Mouse (Mus musculus): ENCODE results near the gene Crbn. TPM values are rescaled to one million over a fixed set of nuclear protein-coding genes. Genes with fewer than 3 reads are reported as not detected.

The Crbn gene
- total RNA-seq (2021) = 10 to 100 TPM; 37.9 to 45.5 TPM

DNA sequence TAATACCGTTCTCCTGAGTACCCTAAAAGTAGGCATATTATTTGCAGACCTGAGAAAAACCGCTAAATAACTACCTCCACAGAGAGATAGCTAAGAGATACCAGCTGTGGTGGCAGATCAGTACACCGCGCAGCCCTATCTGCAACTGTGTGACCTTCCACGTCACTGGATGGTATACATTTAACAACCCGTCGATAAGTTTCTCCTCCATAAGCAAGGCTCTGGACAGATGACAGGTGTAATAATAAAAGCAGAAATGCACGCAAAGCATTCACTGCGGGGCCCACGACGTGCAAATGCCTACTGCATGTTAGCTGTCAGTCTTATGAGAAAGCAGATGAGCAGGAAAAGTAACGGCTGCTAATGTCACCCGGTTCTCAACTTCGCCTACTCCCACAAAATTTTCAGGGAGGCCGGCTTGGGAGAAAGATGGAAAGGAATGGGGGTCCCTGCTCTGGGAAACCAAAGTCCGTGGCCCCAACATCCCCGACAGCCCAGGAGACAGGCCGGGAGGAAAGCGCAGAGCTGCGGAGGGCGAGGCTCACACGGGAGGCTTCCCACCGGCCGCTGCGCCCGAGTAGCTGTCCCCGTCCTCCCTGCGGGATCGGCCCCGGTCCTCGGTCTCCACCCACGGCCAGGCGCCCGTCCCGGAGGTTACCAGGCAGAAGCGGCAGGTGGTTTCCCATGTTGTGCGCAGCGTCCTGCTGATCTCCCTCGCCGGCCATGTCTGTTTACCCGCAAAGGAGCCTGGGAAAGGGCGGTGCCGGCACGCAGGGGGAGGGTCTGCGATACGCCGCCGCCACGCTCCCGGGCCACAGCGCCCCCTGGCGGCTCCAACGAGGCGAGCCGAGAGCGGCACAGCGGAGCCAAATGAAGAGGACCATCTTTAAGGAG is at the start of gene Crbn:
TSS of gene Crbn (minus strand) at position 745 of the 894 bp plus-strand sequence.
- intact Hi-C loops (cut with DNase I) = loop anchor here (2.0 to 5.0 kb wide), 3 partner anchors 31 to 1258 kb away; partner anchors contain the start of gene Trnt1
- peak; percentile 76 for DNase-seq (ENCODE audit: low spot score)

DNA sequence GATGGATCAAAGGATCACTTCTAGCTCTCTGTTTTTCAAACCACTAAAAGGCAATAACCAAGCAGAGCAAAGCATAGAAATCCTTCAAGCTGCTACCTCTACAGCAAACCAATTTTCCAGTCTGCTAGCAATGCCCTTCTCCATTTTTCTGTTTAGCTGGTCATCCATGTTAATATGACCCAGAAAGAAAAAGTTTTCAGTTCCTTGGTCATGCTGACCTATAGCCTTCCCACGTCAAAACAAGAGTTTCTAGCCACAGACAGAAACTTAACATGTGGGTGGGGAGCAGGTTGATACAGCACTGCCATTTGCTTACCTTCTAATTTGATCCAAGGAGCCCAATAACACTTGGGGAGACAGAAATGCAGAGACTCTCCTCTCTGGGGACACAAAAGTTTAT is 40.3 kb upstream of the Crbn start:
- intact Hi-C loops (cut with DNase I) = no loop called here
- DNase-seq (ENCODE audit: low spot score) = no peak

DNA sequence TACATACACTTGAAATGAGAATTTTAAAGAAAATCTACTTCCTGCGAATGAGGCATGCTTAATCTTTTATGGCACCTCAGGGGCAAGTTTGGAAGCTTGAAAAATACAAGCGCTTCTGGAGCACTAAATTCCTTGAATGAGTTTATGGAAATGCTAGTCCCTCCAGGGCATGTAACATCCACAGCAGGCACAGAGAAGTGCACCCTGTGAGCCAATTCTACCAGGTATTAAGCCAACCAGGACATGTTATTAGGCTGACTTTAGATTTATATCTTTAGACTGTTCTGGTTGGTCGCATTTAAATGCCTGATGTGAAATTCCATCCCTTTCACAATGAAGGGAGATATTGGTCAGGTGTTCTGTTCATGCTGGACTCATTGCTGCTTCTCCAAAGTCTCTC is 38.2 kb upstream of the Crbn start:
- DNase-seq (ENCODE audit: low spot score) = no peak
- intact Hi-C loops (cut with DNase I) = no loop called here

DNA sequence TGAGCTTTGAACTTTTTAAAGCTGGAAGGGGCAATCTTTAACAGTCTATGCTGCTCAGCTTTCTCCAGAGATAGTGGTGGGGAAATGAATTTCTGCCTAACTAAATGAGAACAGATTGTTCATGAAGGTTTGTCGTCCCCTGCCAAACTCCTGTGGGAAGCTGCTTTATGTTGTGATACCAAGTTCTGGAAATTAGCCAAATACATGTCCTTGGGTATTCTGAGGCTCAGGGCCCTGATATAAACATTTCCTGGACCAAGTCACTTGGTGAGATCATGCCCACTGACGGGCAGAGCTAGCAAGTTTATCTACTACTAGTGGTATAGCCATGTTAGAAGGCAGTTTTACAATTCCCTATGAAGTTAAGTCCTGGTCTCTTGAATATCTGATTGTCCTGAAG is 35.4 kb upstream of the Crbn start:
- DNase-seq (ENCODE audit: low spot score) = no peak
- intact Hi-C loops (cut with DNase I) = no loop called here

DNA sequence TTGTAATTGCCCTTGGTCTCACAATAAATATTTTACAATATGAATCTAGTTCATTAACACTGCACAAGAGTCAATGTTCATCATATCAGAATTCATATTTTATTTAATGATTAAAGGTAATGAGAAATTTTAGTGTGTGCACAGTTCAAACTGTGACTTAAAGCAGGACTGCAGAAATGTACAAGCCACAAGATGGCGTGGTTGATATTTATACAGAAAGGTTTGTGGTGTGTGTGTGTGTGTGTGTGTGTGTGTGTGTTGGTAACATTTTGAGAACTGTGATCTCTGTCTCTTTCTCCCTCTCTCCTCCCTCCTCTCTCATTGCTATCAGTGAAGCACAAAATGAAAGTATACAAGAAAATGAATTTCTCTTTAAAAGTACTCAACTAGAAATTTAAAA is 22.5 kb upstream of the Crbn start:
- DNase-seq (ENCODE audit: low spot score) = no peak
- intact Hi-C loops (cut with DNase I) = no loop called here

DNA sequence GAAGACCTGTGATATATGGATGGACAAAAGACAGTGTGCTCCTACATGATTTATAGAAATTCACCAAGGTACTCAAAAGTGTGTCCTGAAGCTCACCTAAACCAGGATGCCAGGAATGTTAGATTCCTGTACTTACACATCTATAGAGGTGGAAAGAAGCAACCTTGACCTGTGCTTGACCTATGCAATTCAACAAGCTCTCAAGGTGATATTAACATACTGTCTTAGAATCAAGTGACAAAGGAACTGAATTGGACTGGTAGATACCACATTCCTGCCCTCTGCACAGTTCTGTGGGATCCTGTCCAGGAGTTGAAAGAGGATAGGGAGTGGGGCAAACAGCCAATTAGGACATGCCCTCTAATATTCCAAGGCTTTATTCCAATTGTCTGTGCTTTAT is 20.7 kb upstream of the Crbn start:
- no peak for DNase-seq (ENCODE audit: low spot score)

DNA sequence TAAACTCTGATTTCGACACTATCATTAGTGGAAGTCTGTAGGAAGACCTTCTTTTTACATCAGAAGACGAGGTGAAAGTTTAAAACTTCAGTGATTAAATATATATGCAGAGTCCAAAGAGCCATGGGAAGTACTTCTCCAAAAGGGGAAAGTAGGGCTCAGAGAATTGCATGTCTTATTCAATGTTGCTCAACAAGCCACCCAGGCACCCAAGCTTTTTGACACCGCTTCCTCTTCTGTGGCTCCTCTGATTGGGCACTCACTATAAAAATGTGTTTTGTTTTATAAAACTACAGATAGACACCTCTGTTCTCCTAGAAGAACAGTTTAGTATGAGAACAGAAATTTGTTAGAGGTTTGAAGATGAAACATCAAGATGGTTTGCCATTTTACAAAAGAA is 20.0 kb upstream of the Crbn start:
- intact Hi-C loops (cut with DNase I) = no loop called here
- no peak for DNase-seq (ENCODE audit: low spot score)

More for the DNA sequence above, 20.7 kb upstream of the Crbn start:
- intact Hi-C loops (cut with DNase I) = no loop called here

DNA sequence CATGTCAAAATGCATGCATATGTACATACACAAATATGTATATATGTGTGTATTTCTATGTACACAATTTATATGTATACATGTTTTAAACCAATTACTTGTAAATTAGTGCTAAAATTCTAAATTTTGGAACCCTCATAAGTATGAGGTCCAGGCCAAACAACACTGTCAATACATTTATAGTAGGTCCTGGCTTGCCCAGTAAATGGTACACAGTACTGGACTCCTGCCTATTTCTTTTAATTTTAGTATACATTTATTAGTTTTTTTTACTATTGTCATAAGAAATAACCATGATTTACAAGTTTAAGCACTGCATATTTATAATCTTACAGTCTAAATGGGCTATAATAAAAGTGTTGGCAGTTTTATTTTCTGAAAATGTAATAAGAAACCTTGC is 19.4 kb upstream of the Crbn start:
- intact Hi-C loops (cut with DNase I) = no loop called here
- DNase-seq (ENCODE audit: low spot score) = no peak

DNA sequence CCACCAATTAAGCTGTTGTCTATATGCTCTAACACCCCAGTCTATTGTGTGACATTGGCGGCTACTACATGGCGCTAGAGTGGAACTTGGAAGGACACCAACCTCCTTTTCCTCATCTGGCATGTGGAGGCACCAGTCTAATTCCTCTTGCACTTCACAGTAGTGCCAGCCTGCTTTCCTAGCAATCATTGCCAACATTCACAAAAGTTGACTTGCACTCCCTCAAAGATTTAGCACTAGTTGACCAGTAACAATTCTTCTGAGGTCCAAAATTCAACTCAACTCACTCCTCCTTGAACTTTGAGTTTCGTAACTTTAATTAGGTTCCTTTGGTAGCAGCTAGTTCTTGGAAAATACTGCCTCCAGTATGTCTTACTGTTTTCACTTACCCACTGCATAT is 10.8 kb upstream of the Crbn start:
- no peak for DNase-seq (ENCODE audit: low spot score)
- intact Hi-C loops (cut with DNase I) = no loop called here

DNA sequence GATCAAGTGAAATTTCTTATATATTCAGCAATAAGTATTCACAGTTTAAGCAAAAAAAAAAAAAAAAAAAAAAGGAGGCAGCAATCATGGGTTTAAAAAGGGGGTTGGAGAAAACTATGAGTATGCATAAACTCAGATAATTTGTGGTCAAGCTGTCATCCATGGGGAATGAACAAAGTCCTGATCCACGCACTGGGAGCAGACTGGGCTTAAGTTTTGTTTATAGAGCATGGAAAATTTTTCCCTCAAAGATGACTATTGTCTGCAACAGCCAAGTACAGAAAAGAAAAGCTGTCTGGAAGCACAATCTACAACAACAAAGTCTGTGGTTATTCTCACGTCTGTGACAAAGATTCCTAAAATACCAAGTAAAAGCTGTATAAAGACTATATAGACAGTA is 9.3 kb upstream of the Crbn start:
- no peak for DNase-seq (ENCODE audit: low spot score)
- intact Hi-C loops (cut with DNase I) = no loop called here

DNA sequence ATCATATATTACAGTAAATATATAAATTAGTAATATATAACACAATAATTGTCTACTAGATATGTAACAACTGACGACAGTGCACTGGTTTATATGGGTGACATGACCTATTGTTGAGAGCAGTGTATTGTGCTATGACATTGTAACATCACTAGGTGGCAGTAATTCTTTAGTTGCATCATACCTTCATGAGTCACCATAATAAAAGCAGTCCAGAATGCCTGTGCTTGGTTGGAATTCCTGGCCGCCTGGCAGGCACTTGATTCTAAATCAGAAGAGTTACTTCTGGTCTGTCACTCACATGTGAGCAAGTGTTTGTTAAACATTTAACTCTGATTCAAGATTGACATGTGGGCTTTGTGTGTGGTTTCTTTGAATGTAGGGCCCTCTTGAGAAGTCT is 5.0 kb upstream of the Crbn start:
- DNase-seq (ENCODE audit: low spot score) = no peak
- intact Hi-C loops (cut with DNase I) = loop anchor here (5.0 kb wide), 2 partner anchors 143 to 1252 kb away; no protein-coding TSS in a partner anchor

DNA sequence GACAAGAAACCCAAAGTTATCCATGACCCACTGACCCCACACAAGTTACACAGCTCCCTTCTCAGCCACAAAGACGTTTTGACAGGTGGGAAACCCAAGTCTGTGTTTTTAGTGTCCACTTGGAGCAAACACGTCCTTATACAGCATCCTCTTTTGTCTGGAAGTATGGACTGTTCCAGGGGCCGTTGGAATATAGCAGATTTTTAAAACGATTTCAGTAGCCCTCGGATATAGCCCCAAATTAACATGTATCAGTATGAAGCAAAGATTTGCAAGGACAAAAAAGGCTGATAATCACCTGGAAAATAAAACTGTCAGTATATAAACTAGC is 315 bp upstream of the Crbn start:
- DNase-seq (ENCODE audit: low spot score) = no peak
- intact Hi-C loops (cut with DNase I) = loop anchor here (2.0 to 5.0 kb wide), 3 partner anchors 31 to 1257 kb away; partner anchors contain the start of gene Trnt1

DNA sequence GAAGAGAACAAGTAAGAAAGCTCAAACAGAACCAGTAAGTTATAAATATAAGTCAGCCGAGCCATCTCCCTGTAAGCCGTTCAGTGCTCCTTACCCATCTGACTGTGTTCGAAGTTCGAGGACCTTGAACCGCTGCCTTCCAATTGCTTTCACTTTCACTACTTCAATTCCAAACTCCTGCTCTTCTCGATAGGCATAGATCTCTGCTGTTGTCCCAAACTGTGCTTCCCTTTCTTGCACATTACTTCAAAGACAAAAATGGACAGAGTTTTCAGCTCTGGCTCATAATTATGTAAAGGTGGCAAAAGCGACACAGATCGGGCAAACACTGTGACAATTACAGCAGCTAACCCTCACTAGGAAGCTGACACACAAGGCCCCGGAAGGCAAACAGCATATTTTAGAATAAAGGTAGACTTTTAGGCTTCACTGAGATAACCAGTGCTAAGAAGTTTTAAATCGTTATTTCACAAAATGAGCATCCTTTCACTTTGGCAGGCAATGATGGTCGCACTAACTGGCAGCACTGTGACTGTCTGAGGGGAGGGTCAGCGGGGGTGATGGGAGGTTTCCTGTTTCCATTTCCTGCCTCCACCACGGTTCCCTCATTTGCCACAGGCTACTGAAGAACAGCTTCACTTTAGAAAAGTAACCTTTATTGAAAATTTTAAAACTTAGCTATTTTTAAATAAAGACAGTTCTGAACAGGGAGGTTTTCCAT is 5.6 kb downstream of the Crbn start:
- no peak for DNase-seq (ENCODE audit: low spot score)
- intact Hi-C loops (cut with DNase I) = no loop called here

DNA sequence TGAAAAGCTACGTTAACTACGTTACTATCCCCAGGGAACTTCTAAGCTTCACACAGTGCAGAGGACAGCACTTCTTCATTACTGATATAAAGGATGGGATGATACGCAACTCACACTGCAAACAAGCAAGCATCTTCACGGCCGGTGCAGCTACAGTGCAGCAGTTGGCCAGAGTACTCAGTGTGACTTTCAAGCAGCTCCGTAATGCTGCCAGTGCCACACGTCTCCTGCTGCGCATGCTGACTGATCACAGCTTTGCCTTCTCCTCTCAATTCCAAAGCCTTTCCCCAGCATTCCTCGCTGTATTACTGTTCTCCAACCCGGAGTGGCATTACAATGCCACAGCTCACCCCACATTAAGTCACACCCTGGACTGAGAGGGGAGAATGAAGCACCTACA is 6.3 kb downstream of the Crbn start:
- no peak for DNase-seq (ENCODE audit: low spot score)

DNA sequence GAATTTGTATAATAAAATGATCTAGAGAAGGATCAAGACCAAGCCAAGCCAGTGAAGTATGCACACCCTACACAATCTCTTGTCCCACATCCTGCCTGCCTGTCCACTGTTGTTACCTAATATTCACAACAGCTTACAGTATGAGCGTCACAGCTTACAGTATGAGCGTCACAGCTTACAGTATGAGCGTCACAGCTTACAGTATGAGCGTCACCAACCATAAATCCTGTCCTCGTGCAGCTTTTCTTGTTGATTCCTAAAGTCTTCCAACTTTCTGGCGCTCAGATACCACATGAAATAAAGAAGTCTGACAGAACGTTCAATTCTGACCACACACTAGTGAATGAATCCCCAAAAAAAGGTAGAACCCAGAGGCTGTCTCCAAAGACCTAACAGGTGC is 6.8 kb downstream of the Crbn start:
- intact Hi-C loops (cut with DNase I) = no loop called here
- no peak for DNase-seq (ENCODE audit: low spot score)

More for the DNA sequence above, 6.3 kb downstream of the Crbn start:
- intact Hi-C loops (cut with DNase I) = no loop called here

DNA sequence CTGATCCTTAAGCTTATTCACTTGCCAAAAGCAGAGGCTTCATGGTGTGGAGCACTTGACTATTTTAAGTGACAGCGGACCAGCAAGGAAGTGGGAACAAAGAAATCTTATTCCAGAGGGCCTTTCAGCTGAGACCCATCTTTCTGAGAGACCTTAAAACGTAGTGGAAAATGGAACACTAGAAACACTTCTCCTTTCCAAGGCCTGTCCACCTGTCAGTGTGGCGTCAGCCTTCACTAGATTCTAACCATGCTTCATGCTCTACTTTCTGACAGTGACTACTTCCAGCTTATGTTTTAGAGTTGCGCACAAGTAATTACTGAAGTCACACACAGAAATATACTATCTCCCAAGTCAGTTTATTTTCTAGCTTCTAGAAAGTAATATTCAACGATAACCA is 7.4 kb downstream of the Crbn start:
- intact Hi-C loops (cut with DNase I) = no loop called here
- DNase-seq (ENCODE audit: low spot score) = no peak

DNA sequence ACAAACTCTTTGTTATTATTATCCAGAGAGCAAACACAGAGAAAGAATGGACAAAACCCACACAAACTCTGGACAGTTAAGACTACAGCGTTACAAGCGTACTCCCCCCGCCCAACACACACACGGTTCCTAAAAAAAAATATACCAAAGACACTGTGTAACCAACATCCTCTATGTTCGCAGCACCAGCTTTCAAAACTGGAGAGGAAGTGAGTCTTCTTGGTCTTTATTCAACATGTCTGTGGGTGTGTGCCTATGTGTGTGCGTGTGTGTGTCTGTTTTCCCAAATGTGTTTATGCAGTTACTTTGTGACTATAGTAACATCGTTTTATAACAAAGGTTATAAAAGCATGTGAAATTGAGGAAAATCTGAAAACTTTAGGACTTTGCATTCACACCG is 8.4 kb downstream of the Crbn start:
- intact Hi-C loops (cut with DNase I) = no loop called here

DNA sequence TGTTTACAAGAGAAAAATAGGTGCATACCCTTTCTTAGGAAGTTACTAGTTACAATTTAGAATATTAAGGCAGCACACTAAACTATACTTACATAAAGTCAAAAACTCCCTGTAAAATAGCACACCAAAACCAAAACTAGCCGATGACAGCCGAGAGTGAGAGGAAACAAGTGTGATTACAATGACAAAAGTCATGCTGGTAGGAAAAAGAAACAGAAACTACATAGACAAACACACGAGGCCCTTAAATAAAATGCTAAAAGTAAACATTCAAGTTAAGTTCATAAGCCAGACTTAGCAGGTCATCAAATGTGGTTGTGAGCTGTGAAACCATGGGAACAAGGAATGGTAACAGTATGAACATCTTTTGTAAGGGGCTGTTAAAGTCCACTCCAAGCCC is 12.7 kb downstream of the Crbn start:
- no peak for DNase-seq (ENCODE audit: low spot score)
- intact Hi-C loops (cut with DNase I) = no loop called here

More for the DNA sequence above, 8.4 kb downstream of the Crbn start:
- DNase-seq (ENCODE audit: low spot score) = no peak

DNA sequence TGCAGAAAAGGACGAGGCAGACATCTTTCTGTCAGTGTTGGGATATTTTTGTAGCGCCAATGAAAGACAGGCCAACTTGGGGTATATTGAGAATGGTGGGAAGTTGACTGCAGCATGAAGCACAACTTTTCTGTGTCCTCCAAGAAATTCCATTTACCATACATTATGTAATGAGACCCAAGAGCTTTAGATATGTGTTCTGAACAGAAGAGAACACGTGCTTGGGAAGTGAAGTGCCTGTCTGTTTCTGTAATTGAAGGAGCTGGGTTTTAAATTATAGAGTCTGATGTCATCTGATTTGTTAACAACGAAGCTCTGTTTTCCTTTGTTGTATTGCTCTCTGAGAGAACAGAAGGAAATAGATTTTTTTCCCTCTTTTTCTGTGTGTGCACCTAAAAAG is 29.8 kb downstream of the Crbn start:
- no peak for DNase-seq (ENCODE audit: low spot score)
- intact Hi-C loops (cut with DNase I) = no loop called here

DNA sequence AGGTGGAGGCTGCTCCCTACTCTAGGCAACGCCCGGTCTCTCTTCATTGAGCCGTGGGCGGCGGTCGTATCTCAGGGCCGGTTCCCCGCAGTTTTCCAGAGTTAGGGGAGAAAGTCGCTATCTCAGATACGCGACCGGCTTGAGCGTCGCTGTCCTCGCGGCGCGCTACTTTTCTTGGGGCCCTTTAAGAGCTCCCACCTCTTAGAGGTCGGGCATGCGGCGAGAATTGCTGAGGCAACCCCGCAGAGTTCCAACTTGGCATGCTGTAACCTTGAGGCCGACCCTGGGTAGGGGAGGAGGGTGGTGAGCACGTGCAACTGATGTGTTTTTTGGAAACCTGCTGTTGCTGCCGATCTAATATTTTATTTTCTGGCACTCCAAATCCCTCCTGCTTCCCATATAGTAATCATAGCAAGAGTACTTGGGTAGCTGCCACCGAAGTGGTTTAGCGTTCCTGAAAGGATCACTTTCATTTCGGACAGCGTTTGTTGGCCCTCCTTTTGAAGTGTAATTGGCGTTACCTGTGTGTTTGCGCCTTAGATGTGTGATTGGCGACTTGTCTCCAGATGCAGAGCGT is 30.5 kb downstream of the Crbn start:
- intact Hi-C loops (cut with DNase I) = loop anchor here (2.0 kb wide), 1 partner anchor 31 kb away; the partner anchor contains the start of gene Crbn
- no peak for DNase-seq (ENCODE audit: low spot score)
